Mouse (Mus musculus): ENCODE data around the gene Chmp3. TPM values are rescaled to one million over a fixed set of nuclear protein-coding genes. Genes with fewer than 3 reads are reported as not detected.

Chmp3 gene
- polyA plus RNA-seq, 1 experiment from 2014 or later = 67.2 TPM

DNA sequence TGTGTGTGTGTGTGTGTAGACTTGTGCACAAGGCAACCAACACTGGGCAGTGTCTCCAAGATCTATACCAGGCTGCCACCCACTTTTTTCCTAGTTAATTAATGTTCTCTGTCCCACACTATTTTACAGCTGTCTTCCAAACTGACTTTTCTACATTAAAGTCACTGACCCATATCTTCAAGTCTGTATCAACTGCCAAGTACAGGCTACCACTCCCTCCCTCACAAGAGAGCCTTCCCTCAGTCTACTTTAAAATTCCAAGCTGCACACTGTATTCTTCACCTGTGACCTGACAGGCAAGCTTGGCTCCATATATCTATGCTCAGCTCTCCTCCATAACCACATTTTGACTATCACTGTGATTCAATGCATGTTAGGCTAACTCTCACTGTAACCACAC lies 69.6 kb downstream of the Chmp3 start:
- H3K4me3 ChIP-seq (replicated peaks) = no peak overlapping the region
- 0 out of 2 replicates have a peak, but pooled peaks cover 7% of the 10 kb centered on the region for H3K4me1 ChIP-seq
- H3K27me3 ChIP-seq = no peaks in the 10 kb centered on the region
- no peaks in the 10 kb centered on the region for H3K9me3 ChIP-seq (replicated peaks)
- peaks cover 86% of the 10 kb centered on the region for H3K36me3 ChIP-seq
- H3K4me2 ChIP-seq = no peak overlapping the region
- H3K27ac ChIP-seq = no peak overlapping the region
- H3K9ac ChIP-seq = no peak overlapping the region
- peak; percentile 73 for ATAC-seq (replicated peaks; ENCODE audit: low FRiP score)

DNA sequence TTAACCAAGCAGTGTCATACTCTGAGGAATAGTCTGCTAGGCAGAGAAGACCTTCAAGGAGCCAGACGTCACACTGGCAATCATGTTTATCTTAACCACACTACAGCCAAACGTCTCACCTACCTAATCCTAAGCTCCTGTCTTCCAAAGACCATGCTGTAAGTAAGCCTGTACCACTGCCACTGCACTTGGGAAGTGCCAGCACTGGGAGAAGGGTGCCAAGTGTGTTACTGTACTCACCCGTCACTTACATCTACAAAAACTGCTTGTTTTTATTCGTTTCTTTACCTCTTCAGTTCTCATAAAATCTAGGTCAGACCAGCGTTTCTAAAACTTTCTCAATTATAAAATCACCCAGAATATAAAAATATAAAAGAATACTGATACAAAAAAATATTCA lies 73.4 kb downstream of the Chmp3 start:
- H3K27me3 ChIP-seq = no peaks in the 10 kb centered on the region
- H3K36me3 ChIP-seq = peaks cover 88% of the 10 kb centered on the region
- 85% methylated on average over 5 of the region's 5 CpGs for WGBS
- no peak overlapping the region for H3K4me2 ChIP-seq
- ATAC-seq (replicated peaks; ENCODE audit: low FRiP score) = no peak
- H3K4me1 ChIP-seq = 0 out of 2 replicates have a peak, but pooled peaks cover 7% of the 10 kb centered on the region
- no peak overlapping the region for H3K27ac ChIP-seq
- H3K4me3 ChIP-seq (replicated peaks) = no peak overlapping the region
- no peak overlapping the region for H3K9ac ChIP-seq
- no peaks in the 10 kb centered on the region for H3K9me3 ChIP-seq (replicated peaks)

DNA sequence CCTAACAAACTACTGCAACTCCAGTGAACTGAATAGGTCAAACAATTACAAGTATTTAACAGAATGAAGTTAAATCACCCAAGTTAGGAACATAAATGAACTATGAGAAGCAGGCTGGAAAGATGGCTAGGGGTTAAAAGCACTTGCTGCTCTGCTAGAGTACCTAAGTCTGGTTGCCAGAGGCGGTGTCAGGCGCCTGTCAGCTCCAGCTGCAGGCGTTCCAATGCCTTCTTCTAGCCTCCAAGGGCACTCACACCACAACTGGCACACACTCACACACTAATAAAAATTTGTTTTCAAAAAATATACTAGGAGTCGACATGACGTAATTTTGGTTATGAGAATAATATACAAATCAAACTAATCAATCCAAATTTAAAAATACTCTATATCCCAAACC lies 78.0 kb downstream of the Chmp3 start:
- Histone ChIP-seq H3K9me3 (replicated peaks) (no peaks in the 10 kb centered on the region), H3K36me3 (peaks cover 93% of the 10 kb centered on the region), H3K4me3 (replicated peaks) (no peak overlapping the region), H3K27me3 (no peaks in the 10 kb centered on the region), H3K4me2 (no peak overlapping the region), H3K9ac (no peak overlapping the region), H3K4me1 (no peaks in the 10 kb centered on the region), H3K27ac (no peak overlapping the region)
- WGBS = 83% methylated on average over 5 of the region's 5 CpGs
- no peak for ATAC-seq (replicated peaks; ENCODE audit: low FRiP score)

DNA sequence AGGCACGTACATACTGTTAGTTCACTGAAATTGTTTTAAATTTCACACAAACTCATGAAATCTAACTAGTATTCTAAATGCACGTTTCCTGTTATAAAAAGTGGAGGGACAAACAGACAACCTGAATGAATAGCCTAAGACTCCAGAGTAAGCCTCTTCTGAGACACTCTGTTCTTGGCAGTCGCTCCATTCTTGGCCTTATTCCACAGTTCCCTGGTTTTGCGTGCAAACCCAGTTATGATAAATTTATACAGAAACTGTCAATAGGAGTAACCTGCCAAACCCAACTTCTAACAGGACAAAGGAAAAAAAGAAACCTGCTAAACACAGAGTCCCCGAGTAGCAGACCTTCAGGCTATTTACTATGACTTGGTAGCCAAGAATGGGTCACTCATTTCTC lies 78.4 kb downstream of the Chmp3 start:
- no peak overlapping the region for H3K4me2 ChIP-seq
- peaks cover 93% of the 10 kb centered on the region for H3K36me3 ChIP-seq
- no peaks in the 10 kb centered on the region for H3K9me3 ChIP-seq (replicated peaks)
- WGBS = 85% methylated on average over 5 of the region's 5 CpGs
- no peak overlapping the region for H3K27ac ChIP-seq
- ATAC-seq (replicated peaks; ENCODE audit: low FRiP score) = no peak
- no peak overlapping the region for H3K9ac ChIP-seq
- H3K4me3 ChIP-seq (replicated peaks) = no peak overlapping the region
- no peaks in the 10 kb centered on the region for H3K4me1 ChIP-seq
- H3K27me3 ChIP-seq = no peaks in the 10 kb centered on the region

DNA sequence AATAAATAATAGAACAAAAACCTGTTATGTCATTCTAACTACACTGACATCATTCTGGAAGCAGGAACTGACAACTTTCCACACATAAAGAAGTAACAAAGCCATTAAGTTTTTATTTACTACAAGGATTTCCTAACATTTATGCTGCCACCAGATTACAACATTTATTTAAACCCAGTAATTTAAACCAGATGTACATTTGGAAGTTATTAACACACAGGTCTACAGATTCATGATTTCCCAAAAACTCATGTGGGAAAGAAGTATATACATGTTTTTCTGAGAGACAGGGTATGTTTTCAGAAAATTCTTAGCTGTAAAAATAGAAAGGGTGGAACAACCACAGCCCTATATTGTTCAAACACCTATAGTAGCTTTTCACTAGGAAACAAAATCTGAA lies 81.1 kb downstream of the Chmp3 start:
- H3K4me2 ChIP-seq = no peak overlapping the region
- no peak for ATAC-seq (replicated peaks; ENCODE audit: low FRiP score)
- H3K27ac ChIP-seq = no peak overlapping the region
- H3K4me3 ChIP-seq (replicated peaks) = no peak overlapping the region
- H3K36me3 ChIP-seq = peaks cover 84% of the 10 kb centered on the region
- no peaks in the 10 kb centered on the region for H3K4me1 ChIP-seq
- H3K9ac ChIP-seq = no peak overlapping the region
- no peaks in the 10 kb centered on the region for H3K27me3 ChIP-seq
- no peaks in the 10 kb centered on the region for H3K9me3 ChIP-seq (replicated peaks)

DNA sequence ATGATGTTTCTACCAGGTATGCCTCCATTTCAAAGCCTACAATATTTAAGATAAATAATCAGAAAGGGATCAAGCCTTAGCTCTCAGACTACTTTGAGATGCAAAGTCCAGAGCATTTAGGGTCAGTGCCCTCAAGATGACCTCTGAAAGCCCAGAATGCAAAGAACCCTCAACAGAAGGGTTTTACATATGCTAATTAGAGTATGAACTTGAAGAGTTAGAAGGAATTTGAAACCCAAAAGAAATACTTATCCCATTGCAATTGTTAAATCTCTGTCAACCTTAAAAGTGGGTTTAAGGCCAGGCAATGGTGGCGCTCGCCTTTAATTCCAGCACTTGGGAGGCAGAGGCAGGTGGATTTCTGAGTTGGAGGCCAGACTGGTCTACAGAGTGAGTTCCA lies 82.4 kb downstream of the Chmp3 start:
- no peak for ATAC-seq (replicated peaks; ENCODE audit: low FRiP score)
- Histone ChIP-seq H3K9me3 (replicated peaks) (no peaks in the 10 kb centered on the region), H3K27me3 (no peaks in the 10 kb centered on the region), H3K4me3 (replicated peaks) (no peak overlapping the region), H3K36me3 (peaks cover 80% of the 10 kb centered on the region), H3K9ac (no peak overlapping the region), H3K4me2 (no peak overlapping the region), H3K4me1 (peaks cover 7% of the 10 kb centered on the region), H3K27ac (no peak overlapping the region)
- WGBS = 91% methylated on average over 2 of the region's 2 CpGs

DNA sequence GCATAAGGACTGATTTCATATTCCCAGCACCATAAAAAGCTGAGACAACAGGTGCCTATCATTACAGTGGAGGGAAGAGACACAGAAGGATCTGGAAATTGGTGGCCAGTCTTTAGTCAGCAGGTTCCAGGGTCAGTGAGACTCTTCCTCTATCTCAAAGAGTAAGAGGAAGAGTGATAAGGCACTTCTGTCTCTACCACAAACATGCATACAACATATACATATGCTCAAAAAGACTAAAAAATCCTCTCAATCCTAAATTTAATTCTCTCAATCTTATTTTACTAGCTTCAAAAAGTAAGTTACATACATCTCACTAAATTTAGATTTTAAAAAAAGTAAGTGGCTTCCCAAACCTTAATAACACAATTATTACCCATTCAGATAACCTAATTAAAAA lies 83.7 kb downstream of the Chmp3 start:
- H3K4me2 ChIP-seq = no peak overlapping the region
- no peak overlapping the region for H3K9ac ChIP-seq
- H3K4me1 ChIP-seq = peaks cover 15% of the 10 kb centered on the region
- H3K27me3 ChIP-seq = no peaks in the 10 kb centered on the region
- no peak overlapping the region for H3K27ac ChIP-seq
- H3K4me3 ChIP-seq (replicated peaks) = no peak overlapping the region
- H3K9me3 ChIP-seq (replicated peaks) = no peaks in the 10 kb centered on the region
- peaks cover 67% of the 10 kb centered on the region for H3K36me3 ChIP-seq
- ATAC-seq (replicated peaks; ENCODE audit: low FRiP score) = no peak

DNA sequence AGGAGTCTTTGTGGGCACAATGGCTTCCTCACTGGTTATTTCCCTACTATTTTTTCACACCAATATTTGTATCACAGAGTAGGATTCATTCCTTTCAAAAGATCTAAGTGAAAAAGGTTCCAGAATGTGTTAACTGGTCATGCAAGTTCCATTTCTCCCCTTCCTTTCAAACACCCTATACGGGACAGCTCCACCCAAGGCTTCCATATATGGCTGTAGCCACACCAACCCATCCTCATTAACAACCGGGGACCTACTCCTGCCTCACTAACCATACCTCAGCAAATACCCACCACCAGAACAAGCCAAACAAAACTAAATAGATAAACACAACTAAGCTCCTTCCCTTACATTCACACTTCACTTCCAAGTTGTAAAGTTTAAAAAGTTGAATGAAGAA lies 87.6 kb downstream of the Chmp3 start:
- Histone ChIP-seq H3K27ac (no peak overlapping the region), H3K4me2 (peak overlapping the region; percentile 78), H3K9me3 (replicated peaks) (no peaks in the 10 kb centered on the region), H3K9ac (0 out of 2 replicates have a peak overlapping the region, but pooled peaks have one; percentile 90), H3K4me3 (replicated peaks) (peak overlapping the region; percentile 91), H3K36me3 (peaks cover 32% of the 10 kb centered on the region), H3K4me1 (peaks cover 15% of the 10 kb centered on the region), H3K27me3 (no peaks in the 10 kb centered on the region)
- ATAC-seq (replicated peaks; ENCODE audit: low FRiP score) = no peak
- WGBS = 2% methylated on average over 2 of the region's 2 CpGs

DNA sequence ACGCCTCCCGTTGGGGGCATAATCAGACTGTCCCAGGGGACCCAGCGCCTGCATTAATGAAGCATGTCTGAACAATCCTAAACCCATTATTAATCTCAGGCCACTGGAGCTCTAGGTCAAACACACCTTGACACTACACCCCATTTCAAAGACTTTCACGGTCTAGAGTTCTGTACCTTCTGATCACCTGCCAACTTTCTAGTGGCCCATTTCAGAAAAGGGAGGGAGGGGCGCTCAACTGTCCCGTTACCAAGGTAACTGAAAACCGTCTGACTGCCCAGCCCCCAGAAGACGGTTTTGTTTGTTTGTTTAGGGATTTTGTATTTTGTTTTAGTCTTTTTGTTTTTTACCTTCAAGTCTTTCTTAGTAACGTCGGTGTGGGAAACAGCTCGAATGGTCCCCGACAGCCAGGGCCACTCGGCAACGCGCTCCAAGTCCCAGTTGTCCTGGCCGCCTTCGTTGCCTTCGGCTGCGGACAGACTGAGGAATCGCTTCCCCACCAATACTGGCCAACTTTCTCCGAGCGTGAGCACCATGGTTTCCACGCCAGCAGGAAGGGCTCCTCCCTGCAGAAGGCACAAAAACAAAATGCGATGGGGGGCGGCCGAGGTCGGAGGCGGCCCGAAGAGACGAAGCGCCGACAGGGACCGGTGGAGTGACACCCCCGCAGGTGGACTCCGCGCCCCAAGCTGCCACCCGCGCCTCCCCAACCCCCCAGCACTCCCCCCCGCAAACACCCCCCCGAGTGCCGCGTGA lies 88.3 kb downstream of the Chmp3 start:
- peaks cover 15% of the 10 kb centered on the region for H3K4me1 ChIP-seq
- H3K4me2 ChIP-seq = peak overlapping the region; percentile 78
- no peak for ATAC-seq (replicated peaks; ENCODE audit: low FRiP score)
- H3K27ac ChIP-seq = peak overlapping the region; percentile 100
- 1% methylated on average over 38 of the region's 42 CpGs for WGBS
- peak overlapping the region; percentile 90 for H3K9ac ChIP-seq
- H3K4me3 ChIP-seq (replicated peaks) = peak overlapping the region; percentile 91
- H3K27me3 ChIP-seq = peaks cover 3% of the 10 kb centered on the region; the same call in 1 of the 2 replicates
- H3K9me3 ChIP-seq (replicated peaks) = no peaks in the 10 kb centered on the region
- H3K36me3 ChIP-seq = peaks cover 26% of the 10 kb centered on the region

Other genes with a start within 250 kb of the Chmp3 start
- gene Smyd1, start 221.6 kb upstream of the Chmp3 start, polyA plus RNA-seq (2015; fragmentation: Nextera tagmentation; extraction: Ambion mirVana) = 0.82 and 1.7 TPM in 2 replicates
- gene Cd8b1, start 221.0 kb upstream of the Chmp3 start, polyA plus RNA-seq (2015; fragmentation: Nextera tagmentation; extraction: Ambion mirVana) = 0.13 TPM in 1 of 2 replicates, not detected in the other
- gene Cd8a, start 170.4 kb upstream of the Chmp3 start, polyA plus RNA-seq (2015; fragmentation: Nextera tagmentation; extraction: Ambion mirVana) = 0.09 and 0.13 TPM in 2 replicates
- gene Rmnd5a, start 103.2 kb upstream of the Chmp3 start, polyA plus RNA-seq (2015; fragmentation: Nextera tagmentation; extraction: Ambion mirVana) = 14.1 and 14.7 TPM in 2 replicates
- gene Rnf103, start 49.9 kb upstream of the Chmp3 start, polyA plus RNA-seq (2015; fragmentation: Nextera tagmentation; extraction: Ambion mirVana) = 16.7 and 17.2 TPM in 2 replicates
- gene Kdm3a, start 89.2 kb downstream of the Chmp3 start, polyA plus RNA-seq (2015; fragmentation: Nextera tagmentation; extraction: Ambion mirVana) = 47.3 and 51.7 TPM in 2 replicates
- gene Reep1, start 163.8 kb downstream of the Chmp3 start, polyA plus RNA-seq (2015; fragmentation: Nextera tagmentation; extraction: Ambion mirVana) = 13.2 and 15.0 TPM in 2 replicates

Data from kidney, embryonic 15.5 days (tissue).